Mouse (Mus musculus): Measurements from ENCODE around the gene Tmem147. TPM values are rescaled to one million over a fixed set of nuclear protein-coding genes. Genes with fewer than 3 reads are reported as not detected.
"Not testable (repeated sequence)": the region's sequence is repeated elsewhere in the genome, so short reads cannot be mapped to it uniquely, and the experiment has no call there.

Gene Tmem147
- polyA plus RNA-seq, 1 experiment: 168 TPM

DNA sequence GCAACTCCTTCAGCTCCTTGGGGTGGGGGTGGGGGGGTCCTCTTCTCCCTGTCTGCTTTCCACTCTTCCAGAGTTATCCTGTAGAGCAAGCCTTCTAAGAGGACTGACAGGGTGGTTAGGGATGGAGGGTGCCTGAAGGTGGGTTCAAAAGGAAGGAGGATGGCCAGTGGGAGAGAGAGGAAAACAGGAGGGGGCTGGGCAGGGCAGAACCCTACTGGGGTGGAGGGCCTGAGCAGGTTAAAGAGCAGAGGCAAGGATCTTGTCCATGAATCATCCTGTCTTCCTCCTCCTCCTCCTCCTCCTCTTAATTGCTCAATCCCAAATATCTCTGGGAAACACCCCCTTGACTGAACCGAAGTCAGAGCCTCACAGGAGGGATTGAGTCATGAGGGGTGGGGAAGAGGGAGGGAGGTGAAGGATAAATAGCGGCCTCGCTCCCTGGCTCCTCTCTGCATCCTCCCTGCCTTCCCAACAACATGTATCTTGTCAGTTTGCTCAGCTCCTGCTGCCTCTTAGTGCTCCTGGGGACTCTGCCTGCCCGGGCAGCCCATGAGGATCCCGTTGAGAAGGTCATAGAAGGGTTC is 21.8 kb upstream of the Tmem147 start, which contains the start of gene Sbsn:
Sbsn (plus strand) TSS at position 386 of the 584 bp plus-strand sequence.
- no peaks in the 10 kb centered on the region for H3K27me3 ChIP-seq (ENCODE audit: control insufficient read depth, insufficient read depth, insufficient read length)
- H3K36me3 ChIP-seq (ENCODE audit: control insufficient read depth, insufficient read depth): no peaks in the 10 kb centered on the region
- H3K79me2 ChIP-seq (ENCODE audit: control insufficient read depth, insufficient read depth): no peaks in the 10 kb centered on the region
- no peak within 1 kb of the TSS for H3K4me3 ChIP-seq (ENCODE audit: insufficient read depth, poor library complexity, severe bottlenecking)
- H3ac ChIP-seq (ENCODE audit: control insufficient read depth, insufficient read length, low read depth): no peak within 1 kb of the TSS
- peak; percentile 73 for TF ChIP-seq CEBPB (IDR thresholded peaks at IDR 0.05; ENCODE audit: low read depth)
- TF ChIP-seq CTCF (IDR thresholded peaks at IDR 0.05; ENCODE audit: control insufficient read depth, insufficient read depth, insufficient read length): no peak
- no peak for TF ChIP-seq MAX (IDR thresholded peaks at IDR 0.05)
- TF ChIP-seq MYOG (IDR thresholded peaks at IDR 0.05; ENCODE audit: control insufficient read depth, extremely low read depth, insufficient read length): no peak
- no peak for TF ChIP-seq MYOD1 (IDR thresholded peaks at IDR 0.05; ENCODE audit: control insufficient read depth, insufficient read length, low read depth)
- H3K79me3 ChIP-seq (ENCODE audit: low read depth): no peaks in the 10 kb centered on the region

DNA sequence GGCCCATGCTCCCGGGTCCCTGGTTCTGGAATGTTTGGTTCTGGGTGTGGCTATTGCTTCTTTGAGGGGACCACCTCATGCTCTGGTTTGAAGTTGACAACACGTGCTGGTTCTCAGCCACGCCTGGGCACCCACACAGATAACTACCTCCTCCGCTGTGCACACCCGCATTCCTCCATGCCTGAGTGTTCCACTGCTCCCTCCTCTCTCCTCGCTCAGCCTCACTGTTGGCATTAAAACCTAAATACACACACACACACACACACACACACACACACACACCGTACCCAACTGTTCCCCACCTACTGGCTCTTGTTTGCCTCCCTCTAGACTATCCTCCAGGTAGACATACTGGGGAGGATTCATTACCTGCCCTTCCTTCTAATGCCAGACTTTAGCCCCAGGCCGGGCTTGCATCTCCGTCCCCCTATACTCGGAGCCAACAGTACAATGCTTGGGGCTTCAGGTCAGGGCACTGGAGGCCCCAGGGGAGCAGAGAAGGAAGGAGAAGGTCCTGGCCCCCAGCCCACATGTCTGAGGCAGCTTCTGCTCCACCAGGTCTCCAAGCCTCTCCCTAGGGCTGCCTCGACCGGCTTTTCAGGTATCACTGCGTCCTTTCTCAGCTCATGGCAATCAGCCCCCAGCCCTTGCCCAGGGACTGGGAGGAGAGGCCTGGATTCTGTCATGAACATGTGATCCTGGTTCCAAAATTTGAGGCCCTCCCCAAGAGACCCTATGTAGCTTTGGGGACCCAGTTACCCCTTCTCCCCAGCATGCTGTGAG is 20.7 kb upstream of the Tmem147 start:
- Histone ChIP-seq H3K27me3 (ENCODE audit: control insufficient read depth, insufficient read depth, insufficient read length) (no peaks in the 10 kb centered on the region), H3K79me2 (ENCODE audit: control insufficient read depth, insufficient read depth) (no peaks in the 10 kb centered on the region), H3ac (ENCODE audit: control insufficient read depth, insufficient read length, low read depth) (no peak overlapping the region), H3K4me3 (ENCODE audit: insufficient read depth, poor library complexity, severe bottlenecking) (no peak overlapping the region), H3K79me3 (ENCODE audit: low read depth) (no peaks in the 10 kb centered on the region), H3K36me3 (ENCODE audit: control insufficient read depth, insufficient read depth) (no peaks in the 10 kb centered on the region)
- no peak for TF ChIP-seq CEBPB (IDR thresholded peaks at IDR 0.05; ENCODE audit: low read depth)
- no peak for TF ChIP-seq MAX (IDR thresholded peaks at IDR 0.05)
- TF ChIP-seq MYOD1 (IDR thresholded peaks at IDR 0.05; ENCODE audit: control insufficient read depth, insufficient read length, low read depth): no peak

DNA sequence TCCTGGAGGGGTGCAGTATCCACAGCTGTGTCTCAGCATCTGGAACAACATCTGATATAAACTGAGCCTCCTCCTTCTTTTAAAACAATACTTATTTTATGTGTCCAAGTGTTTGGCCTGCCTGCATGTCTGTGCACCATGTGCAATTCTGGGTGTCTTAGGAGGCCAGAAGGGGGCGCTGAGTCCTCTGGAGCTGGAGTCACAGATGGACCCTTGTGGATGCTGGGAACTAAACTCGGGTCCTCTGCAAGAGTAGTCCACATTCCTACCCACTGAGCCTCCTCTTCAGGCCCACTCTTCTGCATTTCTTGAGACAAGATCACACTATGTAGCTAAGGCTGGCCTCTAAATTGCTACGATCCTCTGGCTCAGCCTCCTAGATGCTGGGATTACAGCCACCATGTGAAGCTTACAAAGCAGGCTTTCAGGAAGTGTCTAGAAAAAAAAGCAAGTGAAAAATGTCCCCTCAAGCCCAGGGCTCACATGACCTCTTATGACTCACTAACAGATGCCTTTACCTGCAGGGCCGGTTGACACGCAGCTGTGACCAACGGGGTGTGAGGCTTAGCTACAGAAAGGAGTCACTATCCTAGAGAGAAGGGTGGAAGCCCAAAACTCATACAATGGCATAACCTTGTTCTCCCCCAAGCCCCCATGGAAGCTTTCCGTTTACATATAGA is 18.3 kb upstream of the Tmem147 start:
- no peaks in the 10 kb centered on the region for H3K79me2 ChIP-seq (ENCODE audit: control insufficient read depth, insufficient read depth)
- H3K4me3 ChIP-seq (ENCODE audit: insufficient read depth, poor library complexity, severe bottlenecking): no peak overlapping the region
- H3ac ChIP-seq (ENCODE audit: control insufficient read depth, insufficient read length, low read depth): no peak overlapping the region
- no peaks in the 10 kb centered on the region for H3K27me3 ChIP-seq (ENCODE audit: control insufficient read depth, insufficient read depth, insufficient read length)
- no peaks in the 10 kb centered on the region for H3K36me3 ChIP-seq (ENCODE audit: control insufficient read depth, insufficient read depth)
- TF ChIP-seq FOSL1 (IDR thresholded peaks at IDR 0.05; ENCODE audit: insufficient read depth, low read length, poor library complexity, severe bottlenecking) (no peak), MAX (IDR thresholded peaks at IDR 0.05) (no peak), CEBPB (IDR thresholded peaks at IDR 0.05; ENCODE audit: low read depth) (no peak), CTCF (IDR thresholded peaks at IDR 0.05; ENCODE audit: control insufficient read depth, insufficient read depth, insufficient read length) (no peak), MYOG (IDR thresholded peaks at IDR 0.05; ENCODE audit: control insufficient read depth, extremely low read depth, insufficient read length) (no peak), USF1 (IDR thresholded peaks at IDR 0.05; ENCODE audit: low read depth) (no peak), MYOD1 (IDR thresholded peaks at IDR 0.05; ENCODE audit: control insufficient read depth, insufficient read length, low read depth) (no peak)
- no peaks in the 10 kb centered on the region for H3K79me3 ChIP-seq (ENCODE audit: low read depth)

DNA sequence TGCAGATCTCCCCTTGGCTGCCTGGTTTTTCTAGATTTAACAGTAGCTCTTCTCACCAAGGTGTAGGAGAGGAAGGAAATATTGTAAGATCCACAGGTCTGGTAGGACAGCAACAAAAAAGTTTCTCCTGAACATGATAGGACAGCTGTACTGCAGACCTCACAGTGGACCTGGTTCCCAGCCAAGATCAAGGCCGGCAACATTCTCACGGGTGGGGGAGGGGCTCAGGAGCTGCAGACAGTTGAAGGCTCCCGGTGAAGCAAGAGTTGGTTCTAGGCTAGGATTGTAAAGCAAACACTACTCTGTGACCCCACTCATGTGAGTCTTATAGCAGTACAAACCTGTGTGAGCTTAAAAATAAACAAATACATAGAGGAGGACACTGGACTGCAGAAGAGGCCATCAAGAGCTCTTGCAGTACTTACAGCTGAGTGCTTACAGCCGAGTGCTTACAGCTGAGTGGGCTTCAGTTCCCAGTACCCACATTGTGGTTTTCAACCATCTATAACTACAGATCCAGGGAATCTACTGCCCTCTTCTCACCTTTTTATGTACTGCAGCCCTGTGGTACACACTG is 14.8 kb upstream of the Tmem147 start:
- TF ChIP-seq MYOD1 (IDR thresholded peaks at IDR 0.05; ENCODE audit: control insufficient read depth, insufficient read length, low read depth): no peak
- no peak for TF ChIP-seq FOSL1 (IDR thresholded peaks at IDR 0.05; ENCODE audit: insufficient read depth, low read length, poor library complexity, severe bottlenecking)
- TF ChIP-seq MAX (IDR thresholded peaks at IDR 0.05): no peak
- TF ChIP-seq CEBPB (IDR thresholded peaks at IDR 0.05; ENCODE audit: low read depth): no peak
- no peak for TF ChIP-seq USF1 (IDR thresholded peaks at IDR 0.05; ENCODE audit: low read depth)
- no peak for TF ChIP-seq MYOG (IDR thresholded peaks at IDR 0.05; ENCODE audit: control insufficient read depth, extremely low read depth, insufficient read length)
- TF ChIP-seq CTCF (IDR thresholded peaks at IDR 0.05; ENCODE audit: control insufficient read depth, insufficient read depth, insufficient read length): no peak
- Histone ChIP-seq H3K79me3 (ENCODE audit: low read depth) (no peaks in the 10 kb centered on the region), H3K4me3 (ENCODE audit: insufficient read depth, poor library complexity, severe bottlenecking) (no peak overlapping the region), H3K79me2 (ENCODE audit: control insufficient read depth, insufficient read depth) (no peaks in the 10 kb centered on the region), H3K27me3 (ENCODE audit: control insufficient read depth, insufficient read depth, insufficient read length) (no peaks in the 10 kb centered on the region), H3K36me3 (ENCODE audit: control insufficient read depth, insufficient read depth) (no peaks in the 10 kb centered on the region), H3ac (ENCODE audit: control insufficient read depth, insufficient read length, low read depth) (no peak overlapping the region)

DNA sequence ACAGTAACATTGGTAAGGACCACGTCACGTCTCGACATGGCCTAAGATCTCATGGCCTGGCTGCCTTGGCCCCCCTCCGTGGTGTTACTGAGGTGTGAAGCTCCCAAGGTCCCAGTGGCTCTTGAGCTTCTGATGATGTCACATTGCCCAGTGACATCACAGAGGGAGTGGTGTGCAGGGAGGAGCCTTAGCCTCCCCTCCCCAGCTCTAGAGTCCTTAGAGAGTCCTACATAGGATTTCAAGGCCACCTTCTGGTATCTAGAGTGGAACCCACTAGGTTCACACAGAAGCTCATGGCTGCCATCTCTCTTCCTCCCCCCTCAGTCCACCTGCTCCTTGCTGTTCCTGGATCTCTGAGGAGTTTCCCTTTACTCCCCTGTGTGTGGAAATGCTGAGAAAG is 14.3 kb upstream of the Tmem147 start, which contains the start of gene Gapdhs:
Gapdhs (minus strand) TSS at position 65 of the 400 bp plus-strand sequence.
- H3K36me3 ChIP-seq (ENCODE audit: control insufficient read depth, insufficient read depth); H3K79me2 ChIP-seq (ENCODE audit: control insufficient read depth, insufficient read depth); H3K79me3 ChIP-seq (ENCODE audit: low read depth); H3K27me3 ChIP-seq (ENCODE audit: control insufficient read depth, insufficient read depth, insufficient read length); H3K4me3 ChIP-seq (ENCODE audit: insufficient read depth, poor library complexity, severe bottlenecking); H3ac ChIP-seq (ENCODE audit: control insufficient read depth, insufficient read length, low read depth): not testable (repeated sequence)

DNA sequence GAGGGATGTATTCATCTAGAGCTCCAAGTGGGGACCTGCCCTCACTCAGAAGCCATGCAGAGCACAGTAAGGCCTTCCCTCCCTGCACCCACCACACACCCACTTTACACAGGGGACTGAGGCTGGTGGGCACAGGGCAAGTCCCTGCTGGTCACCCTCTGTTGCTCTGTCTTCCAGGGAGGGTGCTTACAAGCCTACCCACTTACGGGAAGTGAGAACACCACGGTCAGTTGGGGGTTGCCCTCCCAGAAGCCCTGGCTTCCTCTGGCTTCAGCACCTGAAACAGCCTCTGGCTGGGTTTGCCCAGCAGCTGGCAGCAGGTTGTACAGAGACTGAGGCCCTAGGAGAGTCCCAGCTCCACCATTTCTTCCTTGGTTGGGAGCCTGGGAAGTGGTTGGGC is 13.2 kb upstream of the Tmem147 start:
- not testable (repeated sequence) for H3K79me3 ChIP-seq (ENCODE audit: low read depth); H3K79me2 ChIP-seq (ENCODE audit: control insufficient read depth, insufficient read depth); H3ac ChIP-seq (ENCODE audit: control insufficient read depth, insufficient read length, low read depth); H3K36me3 ChIP-seq (ENCODE audit: control insufficient read depth, insufficient read depth); H3K27me3 ChIP-seq (ENCODE audit: control insufficient read depth, insufficient read depth, insufficient read length); H3K4me3 ChIP-seq (ENCODE audit: insufficient read depth, poor library complexity, severe bottlenecking)
